Mouse (Mus musculus) neural tube, embryonic 15.5 days (tissue): ENCODE data around the gene Supt5. TPM values are rescaled to one million over a fixed set of nuclear protein-coding genes. Genes with fewer than 3 reads are reported as not detected.
A peak's percentile ranks its signal among the peaks of the same experiment; 100 is the strongest.

Experiments
- ATAC-seq: fragments of 200-750 bp; cut with Nextera tagmentation; 2 replicates; pipeline ENCODE4 v1.8.0; 2017; ENCODE audit warnings: mild to moderate bottlenecking, moderate TSS enrichment, moderate library complexity; ENCODE audit not compliant: low FRiP score
- H3K27ac ChIP-seq: fragments of 300-500 bp; sonication (generic); replicated peaks from 2 replicates; pipeline ENCODE4 v1.5.1; 2015; ENCODE audit warnings: mild to moderate bottlenecking, inconsistent platforms
- H3K27me3 ChIP-seq: fragments of 300-500 bp; sonication (generic); replicated peaks from 2 replicates; pipeline ENCODE4 v1.6.1; 2015; ENCODE audit warnings: inconsistent platforms
- H3K36me3 ChIP-seq: fragments of 300-500 bp; sonication (generic); 2 replicates; pipeline ENCODE4 v1.6.1; 2015; ENCODE audit warnings: inconsistent platforms
- H3K4me1 ChIP-seq: fragments of 300-500 bp; sonication (generic); 2 replicates; pipeline ENCODE4 v1.6.1; 2015; ENCODE audit warnings: inconsistent platforms
- H3K4me2 ChIP-seq: fragments of 300-500 bp; sonication (generic); 2 replicates; pipeline ENCODE4 v1.6.1; 2015; ENCODE audit warnings: inconsistent platforms, mild to moderate bottlenecking, moderate library complexity
- H3K4me3 ChIP-seq: fragments of 300-500 bp; sonication (generic); replicated peaks from 2 replicates; pipeline ENCODE4 v1.5.1; 2015; ENCODE audit warnings: mild to moderate bottlenecking, inconsistent platforms
- H3K9ac ChIP-seq: fragments of 300-500 bp; sonication (generic); replicated peaks from 2 replicates; pipeline ENCODE4 v1.6.1; 2015; ENCODE audit warnings: mild to moderate bottlenecking, inconsistent platforms
- H3K9me3 ChIP-seq: fragments of 300-500 bp; sonication (generic); replicated peaks from 2 replicates; pipeline ENCODE4 v1.6.1; 2016; ENCODE audit warnings: inconsistent platforms
- WGBS: fragments of 180-500 bp; shearing (Covaris S2); methylation state at CpG from one replicate; pipeline ENCODE4 v1.1.7; 2015; ENCODE audit warnings: mixed read lengths; 5-methylcytosine and 5-hydroxymethylcytosine counted together
- polyA plus RNA-seq: library from polyadenylated mRNA; unstranded; fragments of >200 nt; fragmentation: Nextera tagmentation; extraction: Ambion mirVana; gene quantifications from 2 replicates; pipeline ENCODE4 v1.2.1, GENCODE M21; 2015

Gene Supt5
- polyA plus RNA-seq, 1 experiment from 2014 or later = 92.8 TPM

DNA sequence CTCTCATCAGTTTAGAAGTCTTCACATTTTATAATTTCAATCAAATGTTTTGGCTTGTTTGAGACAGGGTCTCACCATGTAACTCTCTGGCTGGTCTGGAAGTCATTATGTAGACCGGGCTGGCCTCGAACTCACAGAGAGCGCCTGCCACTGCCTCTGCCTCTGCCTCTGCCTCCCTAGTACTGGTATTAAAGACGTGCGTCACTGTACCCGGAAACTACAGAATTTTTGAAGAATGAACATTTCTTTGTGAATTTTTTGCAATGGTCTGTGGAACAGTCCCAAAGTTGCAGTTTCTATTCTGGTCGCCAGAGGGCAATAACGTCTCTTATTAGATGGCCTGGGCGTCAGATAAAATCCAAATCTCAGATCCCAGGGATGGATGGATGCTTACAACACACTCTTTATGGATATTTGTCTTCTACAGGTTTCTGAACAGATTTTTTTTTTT is 34.6 kb upstream of the Supt5 start:
- Histone ChIP-seq H3K9ac (0 out of 2 replicates have a peak overlapping the region, but pooled peaks have one; percentile 29), H3K4me3 (peak overlapping the region; percentile 87), H3K27me3 (no peaks in the 10 kb centered on the region), H3K27ac (peak overlapping the region; percentile 93), H3K9me3 (no peaks in the 10 kb centered on the region), H3K36me3 (no peaks in the 10 kb centered on the region), H3K4me2 (peak overlapping the region; percentile 95), H3K4me1 (peaks cover 63% of the 10 kb centered on the region)
- under 1% methylated on average over 9 of the region's 9 CpGs for WGBS
- peak; percentile 4 for ATAC-seq

DNA sequence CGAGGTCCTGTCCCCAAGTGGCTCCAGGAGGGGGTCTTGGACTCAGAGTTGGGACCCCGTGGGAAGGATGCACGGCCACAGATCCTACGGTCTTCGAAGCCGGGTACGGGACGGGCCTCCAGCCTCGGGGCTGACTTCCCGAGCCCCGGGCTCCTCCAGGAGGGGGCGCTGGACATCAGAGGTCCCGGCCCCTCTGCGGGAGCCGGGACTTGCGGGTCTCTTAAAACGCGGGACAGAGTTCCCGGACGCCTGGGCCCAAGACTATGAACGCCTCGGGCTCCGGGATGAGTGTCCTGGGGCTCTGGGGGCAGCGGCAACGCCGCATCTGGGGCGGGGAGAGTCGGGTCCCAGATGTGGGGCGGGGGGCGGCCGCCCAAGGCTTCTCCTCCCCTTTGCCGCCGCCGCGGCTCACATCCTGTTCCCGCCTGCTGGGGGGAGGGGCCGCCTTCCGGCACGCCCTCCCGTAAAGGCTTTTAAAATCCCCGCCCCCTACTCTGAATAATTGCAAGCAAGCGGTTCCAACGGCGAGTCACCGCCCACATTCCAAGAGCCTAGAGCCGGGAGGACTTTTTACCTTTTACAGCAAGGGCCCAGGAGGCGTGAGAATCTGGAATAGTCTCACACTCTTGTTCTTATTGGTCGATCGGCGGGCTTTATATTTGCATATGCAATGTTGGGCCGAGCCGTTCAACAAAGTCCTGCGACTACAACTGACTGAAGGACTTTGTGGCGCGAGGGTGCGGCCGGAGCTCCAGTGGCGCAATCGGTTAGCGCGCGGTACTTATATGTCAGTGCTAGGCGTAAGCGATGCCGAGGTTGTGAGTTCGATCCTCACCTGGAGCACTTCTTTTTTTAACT is 33.9 kb upstream of the Supt5 start, which contains the start of gene Plekhg2:
Plekhg2 (minus strand) TSS at position 349 of the 858 bp plus-strand sequence.
- peak within 1 kb of the TSS; percentile 95 for H3K4me2 ChIP-seq
- peak within 1 kb of the TSS; percentile 93 for H3K27ac ChIP-seq
- H3K36me3 ChIP-seq = 0 out of 2 replicates have a peak, but pooled peaks cover 5% of the 10 kb centered on the region
- H3K9ac ChIP-seq = peak within 1 kb of the TSS; percentile 73
- WGBS = under 1% methylated on average over 64 of the region's 66 CpGs
- peak; percentile 88 for ATAC-seq
- no peaks in the 10 kb centered on the region for H3K9me3 ChIP-seq
- H3K4me1 ChIP-seq = peaks cover 56% of the 10 kb centered on the region
- H3K27me3 ChIP-seq = no peaks in the 10 kb centered on the region
- H3K4me3 ChIP-seq = peak within 1 kb of the TSS; percentile 87

- peak overlapping the region; percentile 73 for H3K9ac ChIP-seq
- peak; percentile 3; the same call in 1 of the 2 replicates for ATAC-seq
- H3K4me1 ChIP-seq = peaks cover 50% of the 10 kb centered on the region
These were observed 33.0 kb upstream of the Supt5 start for GRCm38 (mm10) chr7:28371514-28371989.

GRCm38 (mm10) chr7:28370977-28371513 is 32.5 kb upstream of the Supt5 start:
- H3K9ac ChIP-seq = peak overlapping the region; percentile 73
- ATAC-seq = no peak
- H3K9me3 ChIP-seq = no peaks in the 10 kb centered on the region
- WGBS = 10% methylated on average over 11 of the region's 11 CpGs
- peak overlapping the region; percentile 87 for H3K4me3 ChIP-seq
- peaks cover 45% of the 10 kb centered on the region for H3K4me1 ChIP-seq
- peak overlapping the region; percentile 93 for H3K27ac ChIP-seq
- H3K36me3 ChIP-seq = 0 out of 2 replicates have a peak, but pooled peaks cover 11% of the 10 kb centered on the region
- H3K4me2 ChIP-seq = peak overlapping the region; percentile 95
- H3K27me3 ChIP-seq = no peaks in the 10 kb centered on the region

More at GRCm38 (mm10) chr7:28371514-28371989, 33.0 kb upstream of the Supt5 start:
- H3K27me3 ChIP-seq = no peaks in the 10 kb centered on the region
- H3K36me3 ChIP-seq = 0 out of 2 replicates have a peak, but pooled peaks cover 10% of the 10 kb centered on the region
- WGBS = 2% methylated on average over 39 of the region's 43 CpGs
- H3K27ac ChIP-seq = peak overlapping the region; percentile 93
- peak overlapping the region; percentile 87 for H3K4me3 ChIP-seq
- H3K9me3 ChIP-seq = no peaks in the 10 kb centered on the region
- H3K4me2 ChIP-seq = peak overlapping the region; percentile 95

GRCm38 (mm10) chr7:28370051-28370450 is 31.5 kb upstream of the Supt5 start:
- WGBS = 94% methylated on average over 14 of the region's 14 CpGs
- Histone ChIP-seq H3K4me2 (peak overlapping the region; percentile 95), H3K27me3 (no peaks in the 10 kb centered on the region), H3K9me3 (no peaks in the 10 kb centered on the region), H3K9ac (no peak overlapping the region), H3K4me1 (peaks cover 35% of the 10 kb centered on the region), H3K27ac (no peak overlapping the region), H3K4me3 (peak overlapping the region; percentile 87), H3K36me3 (peaks cover 14% of the 10 kb centered on the region)
- ATAC-seq = no peak

DNA sequence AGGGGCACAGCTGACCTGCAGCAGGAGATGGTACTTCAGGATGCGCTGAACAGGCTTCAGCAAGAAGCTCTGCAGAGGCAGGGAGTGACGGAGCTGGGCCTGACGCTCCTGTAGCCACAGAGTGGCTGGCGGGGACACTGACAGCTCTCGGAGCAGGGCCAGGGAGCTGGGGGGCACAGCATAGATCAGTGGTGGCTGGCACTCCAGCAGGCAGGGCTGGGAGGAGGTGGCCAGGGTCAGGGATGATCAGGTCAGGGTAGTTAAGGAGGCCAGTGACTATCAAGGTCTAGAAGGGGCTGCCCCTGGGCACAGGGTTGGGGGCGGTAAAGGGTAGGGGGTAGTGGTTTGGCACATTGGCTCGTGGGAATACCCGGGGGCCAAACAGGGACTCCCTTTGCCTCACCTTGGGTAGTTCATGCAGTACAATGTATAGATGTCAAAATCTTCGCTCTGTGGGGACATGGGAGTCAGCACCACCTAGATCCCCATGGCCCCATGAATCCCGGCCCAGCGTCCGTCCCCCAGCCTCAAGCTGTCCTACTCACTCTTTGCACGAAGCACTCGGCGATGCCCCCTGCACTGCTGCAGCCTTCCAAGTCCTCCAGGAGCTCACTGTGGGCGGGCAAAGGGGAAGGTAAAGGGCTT is 29.9 kb upstream of the Supt5 start:
- Histone ChIP-seq H3K9ac (no peak overlapping the region), H3K36me3 (peaks cover 30% of the 10 kb centered on the region), H3K4me1 (peaks cover 28% of the 10 kb centered on the region), H3K27ac (no peak overlapping the region; the same call in 1 of the 2 replicates), H3K4me2 (no peak overlapping the region), H3K9me3 (no peaks in the 10 kb centered on the region), H3K4me3 (no peak overlapping the region), H3K27me3 (no peaks in the 10 kb centered on the region)
- WGBS = 95% methylated on average over 16 of the region's 16 CpGs
- ATAC-seq = no peak

DNA sequence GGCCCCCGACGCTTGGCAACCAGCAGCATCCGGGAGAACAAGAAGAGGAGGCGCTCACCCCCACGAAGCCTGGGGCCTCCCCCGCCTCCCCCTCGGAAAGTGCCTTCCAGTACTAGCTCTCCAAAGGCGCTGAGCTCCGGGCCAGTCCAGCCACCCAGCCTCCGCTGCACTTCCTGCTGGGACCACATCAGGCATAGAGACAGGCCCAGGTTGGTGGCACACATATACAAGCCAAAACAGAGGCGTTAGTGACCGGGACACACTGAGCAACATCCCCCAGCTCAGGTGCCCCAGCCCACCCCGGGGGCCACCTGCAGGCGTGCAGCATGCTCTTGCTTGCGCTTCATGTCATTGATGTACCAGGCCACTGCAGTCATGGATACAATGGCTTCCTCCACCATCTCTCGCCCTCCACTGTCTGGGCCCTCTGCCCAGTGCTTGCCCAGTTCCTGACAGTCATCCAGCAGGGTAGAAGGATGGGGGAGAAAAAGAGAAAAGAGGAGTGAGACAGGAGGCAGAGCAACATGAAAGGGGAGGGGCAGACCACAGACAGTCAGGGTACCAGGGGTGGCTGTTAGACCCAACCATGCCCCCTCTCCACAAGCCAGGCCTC is 29.2 kb upstream of the Supt5 start:
- ATAC-seq = no peak
- H3K9ac ChIP-seq = no peak overlapping the region
- H3K4me2 ChIP-seq = no peak overlapping the region
- peaks cover 32% of the 10 kb centered on the region for H3K36me3 ChIP-seq
- no peaks in the 10 kb centered on the region for H3K27me3 ChIP-seq
- no peak overlapping the region for H3K4me3 ChIP-seq
- no peak overlapping the region; the same call in 1 of the 2 replicates for H3K27ac ChIP-seq
- 90% methylated on average over 16 of the region's 16 CpGs for WGBS
- H3K9me3 ChIP-seq = no peaks in the 10 kb centered on the region
- H3K4me1 ChIP-seq = peaks cover 28% of the 10 kb centered on the region

GRCm38 (mm10) chr7:28362441-28363060 is 24.0 kb upstream of the Supt5 start:
- Histone ChIP-seq H3K9me3 (no peaks in the 10 kb centered on the region), H3K36me3 (peaks cover 55% of the 10 kb centered on the region), H3K27me3 (no peaks in the 10 kb centered on the region), H3K9ac (no peak overlapping the region), H3K4me2 (no peak overlapping the region), H3K27ac (no peak overlapping the region), H3K4me3 (no peak overlapping the region), H3K4me1 (peaks cover 9% of the 10 kb centered on the region; the same call in 1 of the 2 replicates)
- 91% methylated on average over 16 of the region's 16 CpGs for WGBS
- no peak for ATAC-seq

GRCm38 (mm10) chr7:28361647-28362341 is 23.2 kb upstream of the Supt5 start:
- no peak for ATAC-seq

DNA sequence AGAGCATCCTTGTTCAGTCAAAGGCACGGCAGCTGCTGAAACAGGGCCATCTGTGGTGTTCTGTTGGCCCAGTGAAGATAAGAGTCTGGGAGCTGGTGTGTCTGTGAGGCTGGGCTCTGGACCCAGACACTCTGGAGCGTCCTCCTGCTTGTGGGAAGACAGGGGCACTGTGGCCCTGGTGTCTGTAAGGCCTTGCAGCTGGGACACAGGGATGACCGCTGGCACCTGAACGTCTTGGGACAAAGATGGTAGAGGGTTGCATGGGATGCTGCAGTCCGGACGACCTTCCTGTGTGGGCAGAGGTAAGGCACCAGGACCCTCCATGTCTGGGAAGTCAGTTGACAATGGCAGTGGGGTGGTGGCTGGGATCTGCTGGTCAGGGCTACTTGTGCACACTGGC is 21.7 kb upstream of the Supt5 start:
- no peak for ATAC-seq
- Histone ChIP-seq H3K4me3 (no peak overlapping the region), H3K9me3 (no peaks in the 10 kb centered on the region), H3K27me3 (no peaks in the 10 kb centered on the region), H3K4me1 (peaks cover 9% of the 10 kb centered on the region; the same call in 1 of the 2 replicates), H3K4me2 (no peak overlapping the region), H3K9ac (no peak overlapping the region), H3K27ac (no peak overlapping the region), H3K36me3 (peaks cover 48% of the 10 kb centered on the region)
- 97% methylated on average over 6 of the region's 6 CpGs for WGBS

More at GRCm38 (mm10) chr7:28361647-28362341, 23.2 kb upstream of the Supt5 start:
- Histone ChIP-seq H3K36me3 (peaks cover 51% of the 10 kb centered on the region), H3K4me1 (peaks cover 9% of the 10 kb centered on the region; the same call in 1 of the 2 replicates), H3K9me3 (no peaks in the 10 kb centered on the region), H3K27me3 (no peaks in the 10 kb centered on the region), H3K4me2 (no peak overlapping the region), H3K4me3 (no peak overlapping the region), H3K9ac (no peak overlapping the region), H3K27ac (no peak overlapping the region)
- WGBS = 97% methylated on average over 20 of the region's 20 CpGs
